Mouse (Mus musculus): ENCODE measurements around the gene Asns. TPM values are rescaled to one million over a fixed set of nuclear protein-coding genes. Genes with fewer than 3 reads are reported as not detected.

Gene Asns
- total RNA-seq (2014; fragmentation: Nextera tagmentation) (213 and 259 TPM in 2 replicates), total RNA-seq (2017) (174 and 298 TPM in 2 replicates)

DNA sequence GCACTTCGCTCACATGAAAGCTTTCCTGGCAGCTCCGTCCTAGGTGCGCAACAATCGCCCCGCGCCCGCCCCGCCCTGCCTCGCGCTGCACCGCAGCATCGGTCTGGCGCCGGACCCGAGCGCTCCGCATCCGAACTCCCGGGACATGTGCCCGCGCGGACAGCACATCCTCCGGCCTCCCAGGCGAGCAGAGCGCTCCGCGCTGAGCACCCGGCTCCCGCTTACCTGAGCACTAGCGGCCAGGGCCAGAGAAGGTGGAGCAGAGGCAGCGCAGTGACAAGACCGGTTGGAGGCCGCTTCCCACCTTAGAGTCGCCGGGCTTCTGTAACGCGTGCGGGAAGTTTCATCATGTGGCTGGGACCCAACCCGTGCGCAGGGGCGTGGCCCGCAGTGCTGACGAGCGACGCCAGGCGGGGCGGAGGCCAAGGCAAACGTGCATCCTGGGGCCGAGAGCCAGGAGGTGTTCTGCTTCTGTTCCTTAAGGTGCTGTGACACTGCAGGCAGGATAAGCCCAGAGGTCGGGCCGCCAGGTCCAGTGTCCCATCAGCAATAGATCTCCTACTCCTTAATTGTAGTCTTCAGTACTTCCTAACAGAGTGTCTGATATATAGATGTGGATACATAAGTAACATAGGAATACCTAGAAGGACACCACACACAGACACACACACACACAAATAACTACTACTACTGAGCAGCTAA is at the start of gene Asns:
Gene Asns (minus strand): TSS at position 371 of the 702 bp plus-strand sequence.
- peak; percentile 76 for ATAC-seq (replicated peaks; ENCODE audit: low FRiP score, low TSS enrichment, poor library complexity, severe bottlenecking)

DNA sequence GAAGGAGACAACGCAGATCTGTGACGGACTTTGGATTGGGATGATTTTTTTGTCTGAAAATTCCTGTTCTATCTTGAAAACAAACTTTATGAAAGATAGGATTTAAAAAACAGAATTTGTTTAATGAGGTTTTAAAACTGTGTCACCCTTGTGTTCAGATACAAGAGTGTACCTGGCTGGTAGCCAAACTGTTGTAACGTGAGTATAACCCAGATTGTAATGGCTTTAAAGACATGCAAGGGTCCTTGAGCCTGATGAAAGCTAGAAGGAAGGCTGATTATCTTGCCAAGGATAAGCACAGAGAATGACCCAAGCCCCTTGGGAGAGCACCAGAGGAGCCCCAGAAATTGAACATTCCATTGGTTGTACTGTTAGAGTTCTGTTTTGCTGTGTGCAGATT is 48.7 kb upstream of the Asns start:
- no peak for ATAC-seq (replicated peaks; ENCODE audit: low FRiP score, low TSS enrichment, poor library complexity, severe bottlenecking)

DNA sequence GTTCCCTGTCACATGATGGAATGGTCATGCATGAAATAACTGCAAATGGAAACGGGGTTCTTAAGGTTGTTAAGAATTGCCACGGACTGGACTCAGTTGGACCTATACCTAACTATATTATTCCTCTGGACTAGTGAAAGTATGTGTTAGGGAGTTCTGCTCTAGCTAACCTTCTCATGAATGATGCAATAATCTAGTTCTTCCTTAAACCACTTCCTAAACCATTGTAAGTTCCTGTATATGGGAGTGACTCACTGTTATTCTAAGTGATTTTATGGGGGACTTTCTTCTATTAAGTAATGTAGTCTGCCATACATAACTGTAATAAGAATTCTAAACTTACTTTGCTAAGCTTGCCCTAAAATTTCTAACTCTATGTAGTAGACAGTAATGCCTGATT is 44.8 kb upstream of the Asns start:
- ATAC-seq (replicated peaks; ENCODE audit: low FRiP score, low TSS enrichment, poor library complexity, severe bottlenecking), result no peak

DNA sequence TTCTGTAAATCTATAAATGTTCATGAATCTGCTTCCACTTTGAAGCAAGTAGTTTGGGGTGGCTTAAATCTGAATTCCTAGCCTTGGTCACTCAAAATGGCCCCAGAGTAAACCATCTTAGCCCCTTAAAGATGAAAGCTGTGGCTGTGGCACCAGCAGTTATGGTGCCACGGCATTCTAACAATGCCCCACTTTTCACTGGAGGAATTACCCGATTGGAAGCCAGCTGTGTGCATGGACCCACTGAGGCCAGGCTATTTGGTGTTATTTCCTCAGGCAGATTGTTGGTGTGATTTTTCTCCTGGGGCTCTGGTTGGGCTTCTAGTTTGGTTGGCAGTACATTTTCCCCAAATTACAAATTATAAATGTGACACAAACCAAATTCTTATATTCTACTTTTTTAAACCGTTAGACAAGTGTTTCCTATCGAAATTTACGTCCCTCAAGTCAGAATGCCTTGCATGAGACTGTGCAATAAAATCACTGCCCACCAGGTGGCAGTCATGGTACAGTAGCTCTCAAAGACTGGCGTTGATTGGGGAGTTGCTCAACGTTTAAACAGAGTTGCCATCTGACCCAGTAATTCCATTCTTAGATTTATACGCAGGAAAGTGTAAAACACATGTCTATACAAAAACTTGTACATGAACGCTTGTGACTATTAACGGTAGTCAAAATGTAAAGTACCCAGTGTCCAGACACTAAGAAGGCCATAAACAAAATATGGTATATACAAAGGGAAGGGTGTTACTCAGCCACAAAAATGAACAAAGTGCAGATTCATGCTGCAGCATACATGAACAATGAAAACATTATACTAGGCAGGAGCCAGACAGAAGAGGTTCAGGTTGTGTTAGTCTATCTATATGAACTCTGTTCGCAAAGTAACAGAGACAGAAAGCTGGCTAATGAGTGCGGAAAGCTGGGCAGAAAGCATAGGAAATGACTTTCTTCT is 40.0 kb upstream of the Asns start:
- ATAC-seq (replicated peaks; ENCODE audit: low FRiP score, low TSS enrichment, poor library complexity, severe bottlenecking), result peak; percentile 87

DNA sequence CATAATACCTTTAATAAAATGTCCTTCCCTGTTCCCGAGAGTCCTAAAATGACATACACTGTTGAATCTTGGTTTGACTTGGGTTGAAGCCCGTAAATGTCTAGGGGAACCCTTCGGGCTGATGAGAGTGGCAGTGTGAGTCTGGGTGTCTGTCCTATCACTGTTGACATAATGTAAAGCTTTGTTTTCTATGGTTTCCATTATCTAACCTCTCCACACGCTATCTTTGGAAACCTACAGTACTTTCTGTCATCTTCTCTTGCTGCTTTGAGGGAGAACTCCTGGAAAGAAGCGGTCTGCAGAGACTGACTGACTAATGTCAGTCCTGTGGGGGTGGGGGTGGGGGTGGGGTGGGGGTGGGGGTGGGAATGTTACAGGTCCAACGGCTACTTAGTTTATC is 39.0 kb upstream of the Asns start:
- ATAC-seq (replicated peaks; ENCODE audit: low FRiP score, low TSS enrichment, poor library complexity, severe bottlenecking), result peak; percentile 85

DNA sequence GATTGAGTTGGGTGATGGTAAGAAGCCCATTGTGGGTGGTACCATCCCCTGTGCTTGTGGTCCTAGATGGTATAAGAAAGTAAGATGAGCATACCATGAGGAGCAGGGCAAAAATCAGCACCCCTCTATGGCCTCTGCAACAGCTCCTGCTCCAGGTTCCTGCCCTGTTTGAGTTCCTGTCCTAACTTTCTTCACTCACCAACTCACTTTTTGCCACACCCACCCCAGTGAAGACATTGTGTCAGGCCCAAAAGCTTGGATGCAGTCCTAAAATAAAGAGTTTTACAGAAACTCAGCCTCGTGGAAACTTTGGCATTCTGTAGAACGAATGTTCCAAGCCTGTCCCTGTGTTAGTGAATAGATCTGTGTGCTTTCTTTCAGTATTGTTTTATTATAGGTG is 36.1 kb upstream of the Asns start:
- no peak for ATAC-seq (replicated peaks; ENCODE audit: low FRiP score, low TSS enrichment, poor library complexity, severe bottlenecking)

DNA sequence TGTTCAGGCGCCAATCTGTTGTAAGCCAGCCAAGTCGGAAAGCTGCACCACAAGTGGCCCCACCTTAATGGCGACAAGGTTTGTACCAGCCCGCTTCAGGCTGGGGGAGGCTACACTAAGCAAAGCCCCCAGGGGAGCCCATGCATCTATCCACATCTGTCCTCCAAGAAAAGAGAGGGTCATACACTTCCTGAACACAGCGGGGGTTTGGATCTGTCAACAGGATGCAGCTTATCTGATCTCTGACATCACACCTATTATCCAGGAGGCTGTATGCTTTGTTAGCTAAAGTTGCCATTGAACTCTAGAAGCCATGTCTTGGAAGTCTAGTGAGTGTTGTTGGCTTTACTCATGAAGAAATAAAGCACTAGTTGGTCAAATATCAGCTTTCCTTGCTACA is 35.2 kb upstream of the Asns start:
- no peak for ATAC-seq (replicated peaks; ENCODE audit: low FRiP score, low TSS enrichment, poor library complexity, severe bottlenecking)

DNA sequence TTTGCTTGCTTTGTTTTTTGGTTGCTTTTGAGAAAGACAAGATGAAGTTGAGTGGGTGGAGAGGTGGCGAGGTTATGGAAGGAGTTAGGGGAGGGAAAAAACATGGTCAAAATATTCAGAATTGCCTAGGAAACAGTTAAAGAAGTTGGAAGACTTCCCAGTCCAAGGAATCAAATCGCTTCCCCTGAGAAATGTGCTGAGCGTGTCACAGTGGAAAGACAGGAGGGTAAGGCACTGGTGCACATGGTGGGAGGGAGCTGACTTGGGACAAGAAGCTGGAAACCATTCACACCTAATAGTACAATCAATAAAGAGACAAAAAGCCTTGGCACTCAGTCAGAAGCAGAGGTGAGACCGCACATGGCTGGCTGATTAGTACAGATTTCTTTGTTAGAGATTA is 23.2 kb upstream of the Asns start:
- no peak for ATAC-seq (replicated peaks; ENCODE audit: low FRiP score, low TSS enrichment, poor library complexity, severe bottlenecking)

DNA sequence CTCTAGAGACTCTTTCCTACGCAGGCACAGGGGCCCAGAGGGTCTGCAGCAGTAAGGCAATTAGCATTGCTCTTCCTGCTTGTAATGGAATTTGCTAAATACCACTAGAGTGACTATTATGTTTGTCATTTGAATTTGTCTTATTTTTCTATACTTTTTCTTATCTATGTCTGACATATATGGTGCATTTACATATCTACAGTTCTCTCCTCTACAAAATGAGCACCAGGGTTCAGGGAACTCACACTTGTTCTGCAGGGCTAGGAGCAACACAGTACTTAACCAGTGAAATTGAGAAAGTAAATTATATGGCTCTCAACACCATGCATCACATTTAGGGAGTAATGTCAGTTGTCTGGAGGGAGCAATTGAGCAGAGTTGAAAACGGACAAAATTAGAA is 21.2 kb upstream of the Asns start:
- ATAC-seq (replicated peaks; ENCODE audit: low FRiP score, low TSS enrichment, poor library complexity, severe bottlenecking), result peak; percentile 82

DNA sequence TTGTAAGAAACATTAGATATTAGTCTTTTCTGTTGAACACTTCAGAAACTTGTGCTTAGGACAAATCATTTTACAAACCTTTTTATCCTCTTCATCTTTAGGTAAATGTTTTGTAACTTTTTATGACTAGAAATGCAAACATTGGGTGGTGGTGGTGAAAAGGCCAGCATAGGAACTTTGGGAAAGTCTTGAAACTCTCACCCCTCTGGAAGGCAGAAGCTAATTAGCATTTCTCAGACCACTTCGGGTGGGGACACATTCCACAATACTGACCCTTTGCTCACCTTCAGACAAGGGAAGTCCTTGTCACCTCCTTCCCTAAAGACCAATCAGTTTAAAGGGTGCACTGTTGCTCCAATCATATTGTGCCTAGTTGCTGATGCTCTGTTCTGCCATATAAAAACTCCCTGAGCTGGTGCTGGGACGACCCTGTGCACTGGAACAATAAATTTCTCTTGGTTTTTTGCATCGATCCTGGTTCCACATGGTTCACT is 18.8 kb upstream of the Asns start:
- no peak for ATAC-seq (replicated peaks; ENCODE audit: low FRiP score, low TSS enrichment, poor library complexity, severe bottlenecking)

DNA sequence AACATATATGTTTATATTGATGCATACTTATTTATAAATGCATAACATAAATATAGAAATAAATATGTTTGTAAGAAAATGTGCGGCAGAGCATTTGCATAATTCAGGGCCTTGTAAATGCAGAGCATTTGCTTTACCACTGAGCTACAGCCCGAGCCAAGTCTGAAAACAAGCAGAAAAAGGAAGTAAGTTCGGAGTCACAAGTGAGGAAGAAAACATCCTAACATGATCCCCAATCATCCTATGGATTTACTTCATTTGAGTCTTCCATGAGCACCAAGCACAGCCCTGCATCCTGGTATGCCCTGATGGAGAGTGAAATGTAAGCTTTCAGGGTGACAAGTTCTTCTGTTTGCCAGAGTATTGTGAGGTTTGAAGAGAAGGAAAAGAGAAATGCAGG is 15.2 kb upstream of the Asns start:
- ATAC-seq (replicated peaks; ENCODE audit: low FRiP score, low TSS enrichment, poor library complexity, severe bottlenecking), result no peak

DNA sequence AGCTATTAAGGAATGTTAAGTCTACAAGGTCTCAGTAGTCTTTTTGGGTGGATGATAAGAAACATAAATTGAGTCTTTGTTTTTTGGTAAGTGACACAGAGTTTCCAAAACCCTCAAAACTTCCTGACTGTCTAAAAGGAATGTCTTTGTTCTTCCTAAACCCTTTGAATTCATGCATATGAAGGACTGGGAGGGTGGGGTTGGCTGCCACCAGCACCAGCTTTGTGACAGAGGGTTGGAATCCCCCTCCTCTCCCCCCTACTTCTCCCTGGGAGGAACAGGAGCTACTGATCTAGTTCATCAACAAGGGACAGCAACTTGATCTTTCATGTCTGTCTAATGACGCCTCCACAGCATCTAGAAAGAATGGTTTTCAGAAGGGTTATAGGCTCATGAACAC is 13.7 kb upstream of the Asns start:
- ATAC-seq (replicated peaks; ENCODE audit: low FRiP score, low TSS enrichment, poor library complexity, severe bottlenecking), result no peak

DNA sequence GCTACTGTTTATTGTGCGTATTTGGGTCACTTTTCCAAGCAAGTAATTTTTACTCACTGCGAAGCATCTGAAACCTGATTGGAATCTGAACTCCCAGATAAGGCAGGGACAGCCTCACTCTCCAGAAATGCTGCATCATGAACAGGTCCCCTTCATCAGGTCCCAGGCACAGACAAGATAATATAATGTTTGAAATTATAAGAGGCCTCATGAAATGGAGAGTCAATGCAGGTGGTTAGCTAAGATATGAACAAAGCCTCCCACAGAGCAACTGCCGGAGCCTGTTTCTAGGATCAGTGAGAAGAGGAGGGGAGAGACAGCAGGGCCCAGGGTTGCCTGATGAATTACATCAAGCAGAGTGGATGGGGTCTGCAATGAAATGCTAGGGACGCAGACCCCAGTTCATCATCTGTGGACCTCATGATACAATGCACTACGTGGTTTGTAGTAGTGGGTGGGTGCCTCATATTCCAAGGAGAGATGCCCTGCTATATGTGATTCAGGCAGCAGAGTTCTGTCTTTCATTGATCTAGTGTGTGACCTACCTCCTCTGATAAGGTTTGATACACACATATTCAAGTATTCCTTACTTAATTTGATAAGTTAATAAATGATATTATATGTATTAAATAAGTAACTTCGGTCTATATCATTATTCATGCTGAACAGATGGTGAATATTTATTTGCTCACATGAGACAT is 5.1 kb upstream of the Asns start:
- ATAC-seq (replicated peaks; ENCODE audit: low FRiP score, low TSS enrichment, poor library complexity, severe bottlenecking), result peak; percentile 89

DNA sequence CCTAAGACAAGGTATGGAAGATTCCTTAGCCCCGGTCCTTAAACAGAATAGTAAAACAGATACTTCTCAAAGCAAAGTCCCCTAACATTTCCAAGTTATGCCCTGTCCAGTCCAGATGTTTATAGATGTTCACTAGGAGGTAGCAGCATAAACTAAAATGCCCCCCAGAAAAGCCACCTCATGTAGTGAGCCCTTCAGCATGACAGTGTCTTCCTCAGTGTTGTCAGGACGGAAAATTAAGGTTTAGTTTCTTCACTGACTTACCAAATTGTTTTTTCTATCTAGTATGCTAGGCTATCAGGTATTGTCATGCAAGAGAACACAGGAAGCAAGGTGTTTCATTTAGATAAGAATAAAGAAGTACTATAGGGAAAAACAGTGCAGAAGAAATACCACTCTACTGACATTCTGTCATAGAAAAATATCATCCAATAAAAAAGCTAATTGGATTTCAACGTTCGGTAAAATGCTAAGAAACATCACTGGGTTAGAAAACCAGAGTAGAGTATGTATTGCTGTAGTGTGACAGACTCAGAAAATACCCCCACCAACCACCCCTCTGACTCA is 4.1 kb upstream of the Asns start:
- peak; percentile 44 for ATAC-seq (replicated peaks; ENCODE audit: low FRiP score, low TSS enrichment, poor library complexity, severe bottlenecking)

DNA sequence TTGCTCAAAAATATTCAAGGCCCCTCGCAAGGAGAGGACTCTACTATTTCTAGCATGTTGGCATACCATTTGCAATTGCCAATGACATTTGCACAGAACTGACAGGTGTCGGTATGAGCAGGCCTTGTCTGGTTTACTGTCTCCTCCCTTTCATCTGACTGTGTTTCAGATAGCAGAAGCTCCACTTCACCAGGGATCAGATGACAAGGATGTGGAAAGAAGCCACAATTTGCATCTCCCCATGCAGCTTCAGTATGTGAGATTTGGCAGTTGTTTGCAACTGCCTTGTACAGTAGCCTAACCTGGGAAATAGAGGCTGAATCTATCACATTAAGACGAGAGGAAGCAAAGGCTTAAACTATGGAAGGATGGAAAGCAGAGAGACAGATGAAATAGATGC is 3.6 kb upstream of the Asns start:
- ATAC-seq (replicated peaks; ENCODE audit: low FRiP score, low TSS enrichment, poor library complexity, severe bottlenecking), result peak; percentile 27

DNA sequence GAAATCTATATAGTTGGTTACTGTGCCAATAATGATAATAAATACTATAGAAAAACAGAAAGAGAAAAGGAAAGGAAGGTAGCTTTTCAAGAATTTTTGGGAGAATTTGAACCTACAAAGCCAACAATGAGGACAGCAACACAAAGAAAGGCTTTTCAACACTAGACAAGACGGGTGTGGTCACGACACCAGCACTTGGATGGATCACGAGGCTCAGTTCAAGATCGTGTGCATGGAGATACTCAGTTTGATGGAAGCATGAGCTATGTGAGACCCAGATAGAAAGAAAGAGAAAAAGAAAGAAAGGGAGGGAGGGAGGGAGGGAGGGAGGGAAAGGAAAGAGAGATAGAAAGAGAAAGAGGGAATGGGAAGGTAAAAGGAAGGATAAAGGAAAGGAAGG is 2.8 kb upstream of the Asns start:
- no peak for ATAC-seq (replicated peaks; ENCODE audit: low FRiP score, low TSS enrichment, poor library complexity, severe bottlenecking)

DNA sequence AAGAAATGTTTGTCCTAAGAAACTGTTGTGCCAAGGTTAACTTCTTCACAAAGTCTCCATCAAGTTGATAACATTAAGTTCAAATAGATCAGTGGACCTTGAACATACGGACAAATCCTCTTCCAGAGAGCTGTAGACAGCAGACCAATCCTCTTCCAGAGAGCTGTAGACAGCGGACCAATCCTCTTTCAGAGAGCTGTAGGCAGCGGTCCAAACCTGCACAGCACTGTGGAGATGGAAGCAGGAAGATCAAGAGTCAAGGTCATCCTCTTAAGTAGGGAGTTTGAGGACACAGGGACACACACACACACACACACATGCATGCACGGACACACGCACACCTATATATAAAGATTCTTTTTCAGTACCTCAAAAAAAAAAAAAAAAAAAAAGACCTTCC is 612 bp upstream of the Asns start:
- no peak for ATAC-seq (replicated peaks; ENCODE audit: low FRiP score, low TSS enrichment, poor library complexity, severe bottlenecking)

DNA sequence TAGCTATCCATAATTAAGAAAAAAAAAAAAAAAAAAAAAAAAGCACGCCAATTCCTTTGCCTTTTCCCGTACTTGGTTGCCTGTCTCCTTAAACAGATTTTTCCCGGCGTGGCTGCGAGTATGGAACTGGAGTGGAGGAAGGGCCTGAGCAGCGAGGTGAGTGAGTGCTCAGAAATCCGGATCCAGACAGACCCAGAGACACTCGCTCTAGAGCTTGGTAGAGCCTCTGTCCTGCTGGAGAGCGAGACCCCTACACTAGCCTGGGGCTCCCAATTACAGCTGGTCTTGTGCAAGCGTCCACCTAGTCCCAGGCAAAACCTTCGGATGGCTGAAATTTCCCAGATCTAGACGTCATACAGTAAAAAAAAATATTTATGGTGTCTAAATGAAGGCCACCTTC is 603 bp downstream of the Asns start:
- no peak for ATAC-seq (replicated peaks; ENCODE audit: low FRiP score, low TSS enrichment, poor library complexity, severe bottlenecking)

DNA sequence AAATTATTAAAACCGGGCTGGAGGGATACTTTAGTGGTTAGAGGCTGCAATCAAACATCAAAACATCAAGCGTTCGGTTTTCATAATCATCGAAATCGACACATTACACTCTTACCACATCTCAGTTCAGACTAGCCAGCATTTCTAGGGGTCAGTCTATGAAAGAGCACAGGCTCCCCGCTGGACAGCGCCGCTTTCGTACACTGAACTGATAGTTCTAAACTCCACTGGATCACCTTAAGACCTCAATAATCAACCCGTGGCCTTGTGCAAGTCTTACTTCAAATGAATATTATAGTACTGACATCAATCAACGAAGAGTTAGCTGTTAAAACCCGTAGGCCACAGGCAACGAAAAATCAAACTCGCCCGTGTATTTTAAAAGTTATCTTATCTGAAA is 1.0 kb downstream of the Asns start:
- ATAC-seq (replicated peaks; ENCODE audit: low FRiP score, low TSS enrichment, poor library complexity, severe bottlenecking), result no peak

DNA sequence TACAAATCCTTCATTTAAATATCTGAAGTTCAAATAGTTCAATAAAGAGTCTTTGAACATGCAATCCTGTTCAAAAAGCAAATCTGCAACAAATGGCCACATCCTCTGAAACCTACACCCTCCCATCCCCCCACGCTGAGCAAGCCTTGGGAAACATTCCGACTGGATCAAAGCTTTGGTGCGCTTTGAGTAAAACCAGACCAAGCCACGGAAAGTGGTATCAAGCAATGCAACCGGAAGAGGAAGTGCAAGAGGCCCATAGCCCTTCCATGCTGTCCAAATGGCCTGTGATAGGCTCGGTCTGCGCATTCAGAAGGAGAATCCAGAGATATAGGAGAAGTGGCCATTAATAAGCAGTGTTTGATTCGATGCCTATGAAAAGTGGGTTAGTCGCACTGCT is 2.6 kb downstream of the Asns start:
- ATAC-seq (replicated peaks; ENCODE audit: low FRiP score, low TSS enrichment, poor library complexity, severe bottlenecking), result no peak

Measured in megakaryocyte-erythroid progenitor cell, adult 5-6 weeks (primary cell).